Mouse (Mus musculus): ENCODE data around the gene Doc2b. TPM values are rescaled to one million over a fixed set of nuclear protein-coding genes. Genes with fewer than 3 reads are reported as not detected.

The Doc2b gene
- polyA plus RNA-seq, 1 experiment from 2014 or later = 3.4 TPM

- Histone ChIP-seq H3K27me3 (no peaks in the 10 kb centered on the region), H3K36me3 (0 out of 2 replicates have a peak, but pooled peaks cover 4% of the 10 kb centered on the region), H3K4me1 (replicated peaks) (no peaks in the 10 kb centered on the region), H3K4me3 (no peak overlapping the region), H3K9ac (no peak overlapping the region), H3K4me2 (no peak overlapping the region), H3K9me3 (no peaks in the 10 kb centered on the region), H3K27ac (replicated peaks) (no peak overlapping the region)
- WGBS = 27% methylated on average over 6 of the region's 6 CpGs
- peak; percentile 66; the same call in 1 of the 2 replicates for ATAC-seq (ENCODE audit: low FRiP score, low read depth)
Measured at GRCm38 (mm10) chr11:75781919-75782318, 13.9 kb downstream of the Doc2b start.

GRCm38 (mm10) chr11:75775919-75776318 is 19.9 kb downstream of the Doc2b start:
- Histone ChIP-seq H3K36me3 (0 out of 2 replicates have a peak, but pooled peaks cover 4% of the 10 kb centered on the region), H3K9me3 (no peaks in the 10 kb centered on the region), H3K4me3 (no peak overlapping the region), H3K4me1 (replicated peaks) (no peaks in the 10 kb centered on the region), H3K9ac (no peak overlapping the region), H3K27me3 (no peaks in the 10 kb centered on the region), H3K27ac (replicated peaks) (no peak overlapping the region), H3K4me2 (no peak overlapping the region)
- no peak for ATAC-seq (ENCODE audit: low FRiP score, low read depth)
- 85% methylated on average over 1 of the region's 1 CpGs for WGBS

- WGBS = 83% methylated on average over 5 of the region's 5 CpGs
- H3K27ac ChIP-seq (replicated peaks) = no peak overlapping the region
- H3K9ac ChIP-seq = no peak overlapping the region
- peaks cover 6% of the 10 kb centered on the region for H3K36me3 ChIP-seq
- no peak overlapping the region for H3K4me3 ChIP-seq
- H3K9me3 ChIP-seq = no peaks in the 10 kb centered on the region
- no peak for ATAC-seq (ENCODE audit: low FRiP score, low read depth)
- H3K4me2 ChIP-seq = no peak overlapping the region
- H3K4me1 ChIP-seq (replicated peaks) = peaks cover 8% of the 10 kb centered on the region
- H3K27me3 ChIP-seq = no peaks in the 10 kb centered on the region
Measured at GRCm38 (mm10) chr11:75772562-75772961, 23.3 kb downstream of the Doc2b start.

- Histone ChIP-seq H3K27ac (replicated peaks) (0 out of 2 replicates have a peak overlapping the region, but pooled peaks have one; percentile 30), H3K4me3 (no peak overlapping the region), H3K4me1 (replicated peaks) (peaks cover 8% of the 10 kb centered on the region), H3K4me2 (peak overlapping the region; percentile 48), H3K9me3 (no peaks in the 10 kb centered on the region), H3K36me3 (peaks cover 38% of the 10 kb centered on the region), H3K27me3 (no peaks in the 10 kb centered on the region), H3K9ac (no peak overlapping the region)
- 1% methylated on average over 23 of the region's 23 CpGs for WGBS
- peak; percentile 92 for ATAC-seq (ENCODE audit: low FRiP score, low read depth)
Measured at GRCm38 (mm10) chr11:75769206-75769605, 26.6 kb downstream of the Doc2b start.

- ATAC-seq (ENCODE audit: low FRiP score, low read depth) = no peak
- H3K9ac ChIP-seq = no peak overlapping the region
- WGBS = 59% methylated on average over 6 of the region's 6 CpGs
- H3K4me3 ChIP-seq = no peak overlapping the region
- no peaks in the 10 kb centered on the region for H3K27me3 ChIP-seq
- 0 out of 2 replicates have a peak overlapping the region, but pooled peaks have one; percentile 30 for H3K27ac ChIP-seq (replicated peaks)
- H3K9me3 ChIP-seq = no peaks in the 10 kb centered on the region
- H3K36me3 ChIP-seq = peaks cover 46% of the 10 kb centered on the region
- H3K4me2 ChIP-seq = no peak overlapping the region
- H3K4me1 ChIP-seq (replicated peaks) = peaks cover 8% of the 10 kb centered on the region
Measured at GRCm38 (mm10) chr11:75768091-75768989, 27.5 kb downstream of the Doc2b start.

- no peak overlapping the region for H3K4me3 ChIP-seq
- H3K4me2 ChIP-seq = no peak overlapping the region
- no peak overlapping the region for H3K9ac ChIP-seq
- whole genome bisulfite sequencing = 75% methylated on average over 2 of the region's 2 CpGs
- H3K27ac ChIP-seq (replicated peaks) = no peak overlapping the region
- H3K27me3 ChIP-seq = no peaks in the 10 kb centered on the region
- peaks cover 8% of the 10 kb centered on the region for H3K4me1 ChIP-seq (replicated peaks)
- ATAC-seq (ENCODE audit: low FRiP score, low read depth) = no peak
- H3K9me3 ChIP-seq = no peaks in the 10 kb centered on the region
- peaks cover 46% of the 10 kb centered on the region for H3K36me3 ChIP-seq
Measured at GRCm38 (mm10) chr11:75767014-75767413, 28.8 kb downstream of the Doc2b start.

- Histone ChIP-seq H3K4me1 (replicated peaks) (peaks cover 8% of the 10 kb centered on the region), H3K4me2 (no peak overlapping the region), H3K27ac (replicated peaks) (no peak overlapping the region), H3K27me3 (no peaks in the 10 kb centered on the region), H3K4me3 (no peak overlapping the region), H3K9ac (no peak overlapping the region), H3K36me3 (peaks cover 56% of the 10 kb centered on the region), H3K9me3 (no peaks in the 10 kb centered on the region)
- ATAC-seq (ENCODE audit: low FRiP score, low read depth) = no peak
- WGBS = 83% methylated on average over 8 of the region's 8 CpGs
Measured at GRCm38 (mm10) chr11:75765161-75765560, 30.7 kb downstream of the Doc2b start.

GRCm38 (mm10) chr11:75764521-75765023 is 31.3 kb downstream of the Doc2b start:
- Histone ChIP-seq H3K9ac (no peak overlapping the region), H3K4me3 (no peak overlapping the region), H3K36me3 (peaks cover 62% of the 10 kb centered on the region), H3K27ac (replicated peaks) (no peak overlapping the region), H3K4me2 (no peak overlapping the region), H3K9me3 (no peaks in the 10 kb centered on the region), H3K4me1 (replicated peaks) (peaks cover 6% of the 10 kb centered on the region), H3K27me3 (no peaks in the 10 kb centered on the region)
- no peak for ATAC-seq (ENCODE audit: low FRiP score, low read depth)
- WGBS = 78% methylated on average over 4 of the region's 4 CpGs

GRCm38 (mm10) chr11:75762708-75763107 is 33.1 kb downstream of the Doc2b start:
- H3K27me3 ChIP-seq = no peaks in the 10 kb centered on the region
- no peaks in the 10 kb centered on the region for H3K4me1 ChIP-seq (replicated peaks)
- H3K9me3 ChIP-seq = no peaks in the 10 kb centered on the region
- no peak overlapping the region for H3K27ac ChIP-seq (replicated peaks)
- H3K4me3 ChIP-seq = no peak overlapping the region
- peaks cover 72% of the 10 kb centered on the region for H3K36me3 ChIP-seq
- H3K4me2 ChIP-seq = no peak overlapping the region
- ATAC-seq (ENCODE audit: low FRiP score, low read depth) = no peak
- H3K9ac ChIP-seq = no peak overlapping the region
- 74% methylated on average over 2 of the region's 2 CpGs for WGBS

- Histone ChIP-seq H3K9ac (no peak overlapping the region), H3K36me3 (peaks cover 65% of the 10 kb centered on the region), H3K4me3 (no peak overlapping the region), H3K4me2 (no peak overlapping the region), H3K27ac (replicated peaks) (no peak overlapping the region), H3K27me3 (no peaks in the 10 kb centered on the region), H3K4me1 (replicated peaks) (no peaks in the 10 kb centered on the region), H3K9me3 (no peaks in the 10 kb centered on the region)
- ATAC-seq (ENCODE audit: low FRiP score, low read depth) = no peak
- WGBS = 96% methylated on average over 5 of the region's 5 CpGs
Measured at GRCm38 (mm10) chr11:75760785-75761184, 35.1 kb downstream of the Doc2b start.

GRCm38 (mm10) chr11:75758553-75758952 is 37.3 kb downstream of the Doc2b start:
- Histone ChIP-seq H3K9ac (no peak overlapping the region), H3K27me3 (no peaks in the 10 kb centered on the region), H3K4me3 (no peak overlapping the region), H3K27ac (replicated peaks) (no peak overlapping the region), H3K4me1 (replicated peaks) (no peaks in the 10 kb centered on the region), H3K9me3 (no peaks in the 10 kb centered on the region), H3K36me3 (peaks cover 44% of the 10 kb centered on the region), H3K4me2 (no peak overlapping the region)
- 90% methylated on average over 1 of the region's 1 CpGs for WGBS
- ATAC-seq (ENCODE audit: low FRiP score, low read depth) = no peak

- ATAC-seq (ENCODE audit: low FRiP score, low read depth) = no peak
- Histone ChIP-seq H3K27me3 (no peaks in the 10 kb centered on the region), H3K27ac (replicated peaks) (no peak overlapping the region), H3K4me3 (no peak overlapping the region), H3K36me3 (peaks cover 43% of the 10 kb centered on the region), H3K9me3 (no peaks in the 10 kb centered on the region), H3K9ac (no peak overlapping the region), H3K4me2 (no peak overlapping the region), H3K4me1 (replicated peaks) (peaks cover 4% of the 10 kb centered on the region)
- WGBS = 94% methylated on average over 8 of the region's 8 CpGs
Measured at GRCm38 (mm10) chr11:75756687-75757086, 39.2 kb downstream of the Doc2b start.

Measured in hindbrain, embryonic 15.5 days (tissue).